Mouse (Mus musculus): ENCODE measurements at regions not wholly inside any gene's neighbourhood (a gene's known extent, or its start where the extent isn't known, plus 50 kb on each side); places are given as distances from the start of the nearest gene placed in this dataset.

GRCm38 (mm10) chr13:113736468-113736867 is 57.8 kb upstream of the Arl15 start:
- DNase-seq (ENCODE audit: low spot score), result no peak

GRCm38 (mm10) chr13:113735611-113736285 is 58.6 kb upstream of the Arl15 start:
- no peak for DNase-seq (ENCODE audit: low spot score)

GRCm38 (mm10) chr13:113734134-113734794 is 60.0 kb upstream of the Arl15 start:
- no peak for DNase-seq (ENCODE audit: low spot score)

GRCm38 (mm10) chr13:113733734-113734133 is 60.6 kb upstream of the Arl15 start:
- DNase-seq (ENCODE audit: low spot score), result no peak

- no peak for DNase-seq (ENCODE audit: low spot score)
These were observed 63.4 kb upstream of the Arl15 start for GRCm38 (mm10) chr13:113730776-113731400.

GRCm38 (mm10) chr13:113730062-113730775 is 64.1 kb upstream of the Arl15 start:
- DNase-seq (ENCODE audit: low spot score), result no peak

GRCm38 (mm10) chr13:113729574-113729973 is 64.7 kb upstream of the Arl15 start:
- DNase-seq (ENCODE audit: low spot score), result no peak

- DNase-seq (ENCODE audit: low spot score), result peak; percentile 50
These were observed 64.6 kb upstream of the Hspb3 start for GRCm38 (mm10) chr13:113728111-113728510.

GRCm38 (mm10) chr13:113724881-113725837 is 61.7 kb upstream of the Hspb3 start:
- DNase-seq (ENCODE audit: low spot score), result no peak

GRCm38 (mm10) chr13:113715231-113715630 is 51.8 kb upstream of the Hspb3 start:
- no peak for DNase-seq (ENCODE audit: low spot score)

GRCm38 (mm10) chr13:113713844-113714243 is 50.4 kb upstream of the Hspb3 start:
- DNase-seq (ENCODE audit: low spot score), result no peak
